Comparison of ENCODE assay signal across 8 mouse cellular contexts in genomic region chr11:110379661-110380309, GRCm38 (mm10). TPM values are rescaled to one million over a fixed set of nuclear protein-coding genes. Genes with fewer than 3 reads are reported as not detected.
A peak's percentile ranks its signal among the peaks of the same experiment; 100 is the strongest.
DNase-seq lines count a peak whose midpoint lies in the region; ATAC-seq and TF ChIP-seq lines count a peak whose summit lies in the region.

No protein-coding gene starts in this region.

- TF ChIP-seq CTCF in cerebellum, adult 2 months (IDR thresholded peaks at IDR 0.05; ENCODE audit: borderline replicate concordance, insufficient read depth, low read depth, low read length), result no peak
- TF ChIP-seq CTCF in lung, embryonic 14.5 days (IDR thresholded peaks at IDR 0.05; ENCODE audit: low read depth), result peak; percentile 41

- whole genome bisulfite sequencing in cerebellum, adult 2 months, result 5% methylated on average over 20 of the region's 20 CpGs
- 6% methylated on average over 20 of the region's 20 CpGs for WGBS in lung, embryonic 14.5 days

- peak; percentile 81 for ATAC-seq in frontal cortex, adult (ENCODE audit: low TSS enrichment)
- ATAC-seq in hematopoietic stem cell, adult 5-6 weeks (replicated peaks in 1 of 2; ENCODE audit: insufficient read depth in 1 of 2, low FRiP score in 2 of 2, low TSS enrichment in 1 of 2, low read depth in 1 of 2, poor library complexity in 2 of 2, severe bottlenecking in 2 of 2), result peak; percentile 64 to 71
- ATAC-seq in lung, embryonic 14.5 days (ENCODE audit: insufficient read depth), result peak; percentile 97
- ATAC-seq in neutrophil, adult 5-6 weeks (ENCODE audit: extremely low read depth, insufficient number of reproducible peaks, low FRiP score, poor library complexity, severe bottlenecking), result peak; percentile 44; the same call in 1 of the 2 replicates

- H3K4me2 ChIP-seq in lung, embryonic 14.5 days, result peak overlapping the region; percentile 74

- H3K36me3 ChIP-seq in lung, embryonic 14.5 days (ENCODE audit: insufficient read depth), result no peaks in the 10 kb centered on the region

- no peak for TF ChIP-seq POLR2A in cerebellum, adult 2 months (IDR thresholded peaks at IDR 0.05; ENCODE audit: borderline replicate concordance, insufficient read depth, low read length)

- DNase-seq in ES-CJ7 (ENCODE audit: low read depth, low spot score), result peak; percentile 74
- DNase-seq in cerebellum, adult 2 months, result peak; percentile 35 to 43
- DNase-seq in layer of hippocampus, adult 9-10 months (ENCODE audit: low spot score), result peak; percentile 16
- peak; percentile 86 for DNase-seq in lung, embryonic 14.5 days
- DNase-seq in urinary bladder, postnatal 25 days (ENCODE audit: low spot score), result peak; percentile 59

- H3K4me3 ChIP-seq in cerebellum, adult 2 months (replicated peaks; ENCODE audit: insufficient read depth, low read depth, low read length), result peak overlapping the region; percentile 16
- H3K4me3 ChIP-seq in lung, embryonic 14.5 days (ENCODE audit: low read depth, low read length), result peak overlapping the region; percentile 35

- H3K9ac ChIP-seq in lung, embryonic 14.5 days, result peak overlapping the region; percentile 47

- H3K27ac ChIP-seq in cerebellum, adult 2 months (ENCODE audit: insufficient read depth, low read length), result no peak overlapping the region
- peak overlapping the region; percentile 42; the same call in 1 of the 2 replicates for H3K27ac ChIP-seq in lung, embryonic 14.5 days (ENCODE audit: low read depth)

- H3K4me1 ChIP-seq in cerebellum, adult 2 months (ENCODE audit: control insufficient read depth, insufficient read depth, low read length), result no peaks in the 10 kb centered on the region
- no peaks in the 10 kb centered on the region for H3K4me1 ChIP-seq in lung, embryonic 14.5 days (ENCODE audit: insufficient read depth)

- H3K9me3 ChIP-seq in lung, embryonic 14.5 days (ENCODE audit: low read depth, low read length), result no peaks in the 10 kb centered on the region

- no peaks in the 10 kb centered on the region for H3K27me3 ChIP-seq in cerebellum, adult 2 months (ENCODE audit: control insufficient read depth, insufficient read depth, low read length)
- H3K27me3 ChIP-seq in lung, embryonic 14.5 days (ENCODE audit: insufficient read depth, low read length), result no peaks in the 10 kb centered on the region

RNA-seq across cellular contexts. Expression of gene Map2k6, which starts 19.1 kb away (rescaled TPM):
- 12.1 and 12.5 TPM in 2 replicates for polyA plus RNA-seq in cerebellum, adult 2 months (2012; rRNA removed)
- 21.7 and 27.0 TPM in 2 replicates for total RNA-seq in hematopoietic stem cell, adult 5-6 weeks (2017)
- polyA plus RNA-seq in lung, embryonic 14.5 days (2014; fragmentation: Nextera tagmentation; extraction: Ambion mirVana), result 25.4 and 26.4 TPM in 2 replicates
- 10.4 and 12.9 TPM in 2 replicates for total RNA-seq in neutrophil, adult 5-6 weeks (2017)

RNA-seq across cellular contexts. Expression of gene Abca5, which starts 42.3 kb away (rescaled TPM):
- polyA plus RNA-seq in cerebellum, adult 2 months (2012; rRNA removed), result 15.7 and 16.2 TPM in 2 replicates
- 2.3 and 3.5 TPM in 2 replicates for total RNA-seq in hematopoietic stem cell, adult 5-6 weeks (2017)
- polyA plus RNA-seq in lung, embryonic 14.5 days (2014; fragmentation: Nextera tagmentation; extraction: Ambion mirVana), result 5.4 and 6.6 TPM in 2 replicates
- total RNA-seq in neutrophil, adult 5-6 weeks (2017), result 0.98 and 1.0 TPM in 2 replicates

Comparison
In these comparisons a context has a peak if more than half of its experiments do, and no peak if none do; other contexts are left out.
1. DNase-seq: peak in every context shown above with its lines; median percentile 86 in lung, embryonic 14.5 days; 74 in ES-CJ7; 59 in urinary bladder, postnatal 25 days; 39 in cerebellum, adult 2 months; 16 in layer of hippocampus, adult 9-10 months.
2. ATAC-seq: peak in every context shown above with its lines; median percentile 97 in lung, embryonic 14.5 days; 81 in frontal cortex, adult; 68 in hematopoietic stem cell, adult 5-6 weeks; 44 in neutrophil, adult 5-6 weeks.